Mouse (Mus musculus) cerebellum, adult 2 months (tissue): Measurements from ENCODE around the gene Rab7. TPM values are rescaled to one million over a fixed set of nuclear protein-coding genes. Genes with fewer than 3 reads are reported as not detected.

ENCODE experiments used
- DNase-seq, 2 experiments: peaks; one replicate each; pipeline ENCODE4 v3.0.0; 2021
- H3K27ac ChIP-seq: fragments of 200-500 bp; 2 replicates; pipeline ENCODE4 v1.5.1; 2012; ENCODE audit warnings: low read length, control low read depth, inconsistent platforms; ENCODE audit not compliant: insufficient read depth
- H3K27me3 ChIP-seq: fragments of 200-500 bp; 2 replicates; pipeline ENCODE4 v1.6.1; 2012; ENCODE audit warnings: inconsistent platforms, mild to moderate bottlenecking, low read length, moderate library complexity; ENCODE audit not compliant: control insufficient read depth, insufficient read depth
- H3K4me1 ChIP-seq: fragments of 200-500 bp; 2 replicates; pipeline ENCODE4 v1.6.1; 2011; ENCODE audit warnings: low read length; ENCODE audit not compliant: control insufficient read depth, insufficient read depth
- H3K4me3 ChIP-seq: fragments of 200-500 bp; replicated peaks from 2 replicates; pipeline ENCODE3; 2011; ENCODE audit warnings: mild to moderate bottlenecking, low read depth, low read length, control low read depth; ENCODE audit not compliant: insufficient read depth
- CTCF ChIP-seq: fragments of 200-500 bp; IDR thresholded peaks from 2 replicates; pipeline ENCODE4 v1.5.1; 2011; ENCODE audit warnings: low read depth, mild to moderate bottlenecking, control low read depth, low read length, moderate library complexity, borderline replicate concordance; ENCODE audit not compliant: insufficient read depth
- POLR2A ChIP-seq: fragments of 200-500 bp; IDR thresholded peaks from 2 replicates; pipeline ENCODE4 v1.6.1; 2011; ENCODE audit warnings: low read length, control low read depth, borderline replicate concordance; ENCODE audit not compliant: insufficient read depth
- WGBS: fragments of 180-500 bp; shearing (Covaris S2); methylation state at CpG from one replicate; pipeline ENCODE4 v1.1.7; 2018; 5-methylcytosine and 5-hydroxymethylcytosine counted together
- polyA plus RNA-seq: library from polyadenylated mRNA; depleted of rRNA; stranded (reverse); fragments of >200 nt; gene quantifications from 2 replicates; pipeline ENCODE4 v1.2.3, GENCODE M21; 2012

The Rab7 gene
- polyA plus RNA-seq, 1 experiment, result 418 TPM

GRCm38 (mm10) chr6:88071216-88071615 lies 26.1 kb upstream of the Rab7 start:
- no peaks in the 10 kb centered on the region for H3K27me3 ChIP-seq
- no peak overlapping the region for H3K27ac ChIP-seq
- H3K4me1 ChIP-seq, result no peaks in the 10 kb centered on the region
- DNase-seq, result no peak
- TF ChIP-seq POLR2A (no peak), CTCF (no peak)
- H3K4me3 ChIP-seq, result no peak overlapping the region
- 82% methylated on average over 5 of the region's 5 CpGs for WGBS

DNA sequence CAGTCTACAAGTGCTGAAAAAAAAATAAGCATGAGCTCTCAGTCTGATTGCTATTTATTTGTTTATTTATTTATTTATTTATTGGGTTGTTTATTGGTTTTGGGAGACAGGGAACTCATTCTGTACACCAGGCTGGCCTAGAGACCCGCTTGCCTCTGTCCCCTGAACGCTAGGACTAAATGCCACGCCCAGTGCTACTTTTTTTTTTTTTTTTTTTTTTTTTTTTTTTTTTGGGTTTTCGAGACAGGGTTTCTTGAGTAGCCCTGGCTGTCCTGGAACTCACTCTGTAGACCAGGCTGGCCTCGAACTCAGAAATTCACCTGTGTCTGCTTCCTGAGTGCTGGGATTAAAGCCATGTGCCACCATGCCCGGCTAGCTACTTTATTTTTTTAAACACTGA lies 25.4 kb upstream of the Rab7 start:
- Histone ChIP-seq H3K27ac (no peak overlapping the region), H3K4me3 (no peak overlapping the region), H3K4me1 (no peaks in the 10 kb centered on the region), H3K27me3 (no peaks in the 10 kb centered on the region)
- 68% methylated on average over 6 of the region's 6 CpGs for WGBS
- TF ChIP-seq CTCF (no peak), POLR2A (no peak)
- no peak for DNase-seq

- H3K4me1 ChIP-seq, result no peaks in the 10 kb centered on the region
- no peak for DNase-seq
- 82% methylated on average over 1 of the region's 1 CpGs for WGBS
Observed at GRCm38 (mm10) chr6:88068739-88069138, 23.7 kb upstream of the Rab7 start.

GRCm38 (mm10) chr6:88067722-88068121 lies 22.7 kb upstream of the Rab7 start:
- WGBS, result 71% methylated on average over 3 of the region's 3 CpGs
- H3K4me1 ChIP-seq, result no peaks in the 10 kb centered on the region
- TF ChIP-seq POLR2A, result no peak

More at GRCm38 (mm10) chr6:88068739-88069138, 23.7 kb upstream of the Rab7 start:
- no peak for TF ChIP-seq CTCF
- TF ChIP-seq POLR2A, result no peak
- Histone ChIP-seq H3K4me3 (no peak overlapping the region), H3K27ac (no peak overlapping the region), H3K27me3 (no peaks in the 10 kb centered on the region)

DNA sequence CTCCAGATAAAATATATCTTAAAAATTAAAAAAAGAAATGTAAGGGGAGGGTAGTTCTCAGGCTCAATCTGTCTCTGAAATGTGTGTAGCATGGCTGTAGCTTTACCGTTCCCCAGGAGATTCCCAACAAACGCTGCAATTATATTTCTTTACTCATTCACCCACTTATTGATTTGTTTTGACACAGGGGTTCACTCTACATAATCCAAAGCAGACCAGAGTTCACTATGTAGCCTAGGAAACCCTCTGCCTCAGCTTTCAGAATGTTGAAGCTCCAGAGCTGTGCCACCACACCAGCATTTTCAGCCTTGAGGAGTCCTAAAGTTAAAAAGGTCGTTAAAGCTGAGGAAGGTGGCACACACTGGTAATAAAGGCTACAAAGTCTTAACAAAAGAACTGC lies 20.9 kb upstream of the Rab7 start:
- no peak for DNase-seq
- Histone ChIP-seq H3K4me1 (no peaks in the 10 kb centered on the region), H3K4me3 (no peak overlapping the region), H3K27ac (no peak overlapping the region), H3K27me3 (no peaks in the 10 kb centered on the region)
- TF ChIP-seq POLR2A (no peak), CTCF (no peak)
- 64% methylated on average over 3 of the region's 3 CpGs for WGBS

More at GRCm38 (mm10) chr6:88067722-88068121, 22.7 kb upstream of the Rab7 start:
- H3K27ac ChIP-seq, result no peak overlapping the region
- no peak overlapping the region for H3K4me3 ChIP-seq
- no peak for DNase-seq
- no peaks in the 10 kb centered on the region for H3K27me3 ChIP-seq

GRCm38 (mm10) chr6:88065116-88065515 lies 20.0 kb upstream of the Rab7 start:
- no peak overlapping the region for H3K27ac ChIP-seq
- no peak overlapping the region for H3K4me3 ChIP-seq
- no peak for DNase-seq
- H3K4me1 ChIP-seq, result no peaks in the 10 kb centered on the region
- H3K27me3 ChIP-seq, result no peaks in the 10 kb centered on the region
- WGBS, result 4% methylated on average over 4 of the region's 4 CpGs
- no peak for TF ChIP-seq CTCF
- no peak for TF ChIP-seq POLR2A

GRCm38 (mm10) chr6:88064072-88064642 lies 19.1 kb upstream of the Rab7 start:
- no peaks in the 10 kb centered on the region for H3K4me1 ChIP-seq
- H3K27me3 ChIP-seq, result no peaks in the 10 kb centered on the region
- WGBS, result 86% methylated on average over 3 of the region's 3 CpGs
- TF ChIP-seq POLR2A (no peak), CTCF (no peak)
- no peak overlapping the region for H3K4me3 ChIP-seq
- DNase-seq, result no peak
- no peak overlapping the region for H3K27ac ChIP-seq

DNA sequence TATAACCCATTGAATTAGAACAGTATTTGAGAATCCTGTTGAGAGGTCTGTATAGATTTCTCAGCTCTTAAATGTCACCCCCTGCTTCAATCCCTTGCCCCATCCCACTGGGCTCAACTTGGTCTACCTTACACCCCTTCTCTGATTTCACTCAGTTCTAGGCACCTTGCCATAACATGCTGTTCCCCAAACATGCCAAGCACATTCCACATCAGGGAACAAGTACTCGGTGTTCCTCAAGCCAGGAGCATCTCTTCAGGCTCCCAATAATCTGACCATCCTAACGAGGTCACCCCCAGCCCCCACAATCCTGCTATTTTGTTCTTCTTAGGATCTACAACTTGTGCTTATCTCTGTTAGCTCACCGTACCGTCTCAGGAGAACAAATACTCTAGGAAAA lies 17.3 kb upstream of the Rab7 start:
- Histone ChIP-seq H3K27me3 (no peaks in the 10 kb centered on the region), H3K4me1 (no peaks in the 10 kb centered on the region), H3K4me3 (no peak overlapping the region), H3K27ac (no peak overlapping the region)
- 66% methylated on average over 4 of the region's 4 CpGs for WGBS
- TF ChIP-seq CTCF, result no peak
- no peak for TF ChIP-seq POLR2A
- DNase-seq, result no peak

DNA sequence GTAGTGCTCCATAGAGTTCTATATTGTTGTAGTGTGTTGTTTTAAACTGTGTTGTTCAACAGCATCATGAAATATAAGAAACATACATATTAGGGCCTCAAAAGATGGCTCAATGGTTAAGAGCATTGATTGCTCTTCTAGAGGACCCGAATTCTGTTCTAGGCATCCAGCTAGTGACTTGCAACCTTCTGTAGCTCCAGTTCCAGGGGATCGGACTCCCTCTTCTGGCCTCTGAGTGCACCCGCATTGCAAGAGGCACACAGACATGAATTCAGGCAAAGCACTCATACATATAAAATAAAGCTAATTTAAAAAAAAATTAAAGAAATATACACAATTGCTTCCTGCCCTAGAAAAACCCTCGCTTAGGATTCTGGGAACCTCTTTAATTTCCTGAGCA lies 16.3 kb upstream of the Rab7 start:
- 81% methylated on average over 4 of the region's 4 CpGs for WGBS
- Histone ChIP-seq H3K27me3 (no peaks in the 10 kb centered on the region), H3K4me3 (no peak overlapping the region), H3K27ac (no peak overlapping the region), H3K4me1 (no peaks in the 10 kb centered on the region)
- no peak for TF ChIP-seq POLR2A
- no peak for TF ChIP-seq CTCF
- DNase-seq, result no peak
